Mouse (Mus musculus) heart, embryonic 13.5 days (tissue): ENCODE data around the gene Plb1. TPM values are rescaled to one million over a fixed set of nuclear protein-coding genes. Genes with fewer than 3 reads are reported as not detected.

ENCODE experiments used
- ATAC-seq: fragments of 200-750 bp; cut with Nextera tagmentation; 2 replicates; pipeline ENCODE4 v1.8.0; 2017; ENCODE audit warnings: moderate TSS enrichment; ENCODE audit not compliant: insufficient number of reproducible peaks, low FRiP score, low TSS enrichment; ENCODE audit errors: extremely low read depth
- H3K27ac ChIP-seq: fragments of 300-500 bp; sonication (generic); replicated peaks from 2 replicates; pipeline ENCODE4 v1.5.1; 2015; ENCODE audit warnings: moderate library complexity, mild to moderate bottlenecking, inconsistent platforms
- H3K27me3 ChIP-seq: fragments of 300-500 bp; sonication (generic); replicated peaks from 2 replicates; pipeline ENCODE4 v1.6.1; 2015; ENCODE audit warnings: mild to moderate bottlenecking, inconsistent platforms
- H3K36me3 ChIP-seq: fragments of 300-500 bp; sonication (generic); 2 replicates; pipeline ENCODE4 v1.6.1; 2015; ENCODE audit warnings: mild to moderate bottlenecking, inconsistent platforms
- H3K4me1 ChIP-seq: fragments of 300-500 bp; sonication (generic); 2 replicates; pipeline ENCODE4 v1.6.1; 2015; ENCODE audit warnings: inconsistent platforms
- H3K4me2 ChIP-seq: fragments of 300-500 bp; sonication (generic); 2 replicates; pipeline ENCODE4 v1.6.1; 2015; ENCODE audit warnings: inconsistent platforms, mild to moderate bottlenecking, moderate library complexity
- H3K4me3 ChIP-seq: fragments of 300-500 bp; sonication (generic); 2 replicates; pipeline ENCODE4 v1.5.1; 2015; ENCODE audit warnings: moderate library complexity, mild to moderate bottlenecking, inconsistent platforms
- H3K9ac ChIP-seq: fragments of 300-500 bp; sonication (generic); 2 replicates; pipeline ENCODE4 v1.6.1; 2015; ENCODE audit warnings: inconsistent platforms, mild to moderate bottlenecking, moderate library complexity
- H3K9me3 ChIP-seq: fragments of 300-500 bp; sonication (generic); 2 replicates; pipeline ENCODE4 v1.6.1; 2016; ENCODE audit warnings: inconsistent platforms
- WGBS: fragments of 180-500 bp; shearing (Covaris S2); methylation state at CpG from one replicate; pipeline ENCODE4 v1.1.7; 2015; ENCODE audit warnings: mixed read lengths; 5-methylcytosine and 5-hydroxymethylcytosine counted together
- polyA plus RNA-seq: library from polyadenylated mRNA; unstranded; fragments of >200 nt; fragmentation: Nextera tagmentation; extraction: Ambion mirVana; gene quantifications from 2 replicates; pipeline ENCODE4 v1.2.1, GENCODE M21; 2015

Plb1 gene
- polyA plus RNA-seq, 1 experiment from 2014 or later, result 1.8 TPM

DNA sequence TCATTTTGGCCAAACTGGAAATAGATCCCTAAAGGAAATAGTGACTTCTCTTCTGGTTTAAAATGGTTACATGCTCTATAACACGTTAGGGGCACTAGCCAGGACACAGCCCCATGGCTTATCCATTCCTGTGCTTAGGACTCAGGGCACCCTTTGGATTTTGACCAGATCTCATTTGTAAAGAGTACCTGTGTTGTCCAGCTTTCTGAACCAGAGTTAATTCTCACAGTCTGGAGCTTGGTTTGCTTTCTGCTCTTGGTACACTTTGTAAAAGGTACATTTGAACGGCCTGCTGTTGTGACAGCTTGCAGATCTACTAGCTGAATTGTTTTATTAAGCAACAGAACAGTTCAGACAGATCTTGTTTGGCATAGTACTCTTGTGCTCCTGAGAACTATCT lies 25.8 kb upstream of the Plb1 start:
- H3K27ac ChIP-seq, result no peak overlapping the region
- no peaks in the 10 kb centered on the region for H3K9me3 ChIP-seq
- H3K4me3 ChIP-seq, result no peak overlapping the region
- no peak overlapping the region for H3K9ac ChIP-seq
- 55% methylated on average over 2 of the region's 2 CpGs for WGBS
- no peak overlapping the region for H3K4me2 ChIP-seq
- H3K27me3 ChIP-seq, result no peaks in the 10 kb centered on the region
- no peaks in the 10 kb centered on the region for H3K36me3 ChIP-seq
- no peaks in the 10 kb centered on the region for H3K4me1 ChIP-seq
- ATAC-seq, result no peak

DNA sequence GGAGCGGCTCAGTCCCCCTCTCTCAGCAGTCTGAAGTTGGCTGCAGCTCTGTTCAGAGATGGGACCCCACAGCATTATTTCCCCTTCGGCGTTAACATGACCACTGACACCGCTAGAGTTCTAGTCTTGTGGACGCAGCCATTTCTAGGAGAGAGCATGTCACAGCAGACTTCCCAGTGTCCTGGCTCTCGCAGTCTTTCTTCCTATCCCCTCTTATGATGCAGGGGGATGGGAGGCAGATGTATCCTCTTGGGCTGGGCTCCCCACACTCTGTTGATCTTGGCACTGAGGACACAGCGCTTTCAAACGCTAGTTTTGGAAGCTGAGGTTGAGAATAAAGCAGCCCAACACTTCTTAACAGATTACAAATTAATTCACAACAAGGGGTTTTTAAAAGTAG lies 24.0 kb upstream of the Plb1 start:
- Histone ChIP-seq H3K36me3 (no peaks in the 10 kb centered on the region), H3K9ac (no peak overlapping the region), H3K4me2 (no peak overlapping the region), H3K27me3 (no peaks in the 10 kb centered on the region), H3K9me3 (no peaks in the 10 kb centered on the region), H3K4me3 (no peak overlapping the region), H3K4me1 (no peaks in the 10 kb centered on the region), H3K27ac (no peak overlapping the region)
- ATAC-seq, result no peak
- 64% methylated on average over 8 of the region's 8 CpGs for WGBS

DNA sequence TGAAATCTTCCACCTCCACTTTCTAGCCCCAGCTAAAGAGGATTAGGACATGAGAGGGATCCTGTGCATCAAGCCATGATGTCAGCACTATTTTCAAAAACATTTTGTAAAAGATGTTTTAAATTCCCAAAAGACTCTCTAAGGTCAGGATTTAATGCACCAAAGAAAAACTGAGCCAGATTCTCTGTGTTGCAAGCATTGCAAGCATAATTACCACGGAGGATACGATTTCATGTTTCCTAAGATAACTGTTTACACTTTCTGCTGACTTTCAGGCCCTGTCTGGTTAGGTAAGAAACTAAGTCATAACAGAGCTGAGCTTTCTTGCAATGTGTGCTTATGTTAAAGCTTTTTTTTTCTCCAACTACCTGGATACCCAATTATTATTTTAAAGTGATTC lies 21.5 kb upstream of the Plb1 start:
- no peak overlapping the region for H3K9ac ChIP-seq
- ATAC-seq, result no peak
- H3K27me3 ChIP-seq, result no peaks in the 10 kb centered on the region
- 62% methylated on average over 2 of the region's 2 CpGs for WGBS
- peaks cover under 1% of the 10 kb centered on the region; the same call in 1 of the 2 replicates for H3K4me1 ChIP-seq
- H3K4me2 ChIP-seq, result no peak overlapping the region
- H3K36me3 ChIP-seq, result no peaks in the 10 kb centered on the region
- H3K4me3 ChIP-seq, result no peak overlapping the region
- no peak overlapping the region for H3K27ac ChIP-seq
- H3K9me3 ChIP-seq, result no peaks in the 10 kb centered on the region

DNA sequence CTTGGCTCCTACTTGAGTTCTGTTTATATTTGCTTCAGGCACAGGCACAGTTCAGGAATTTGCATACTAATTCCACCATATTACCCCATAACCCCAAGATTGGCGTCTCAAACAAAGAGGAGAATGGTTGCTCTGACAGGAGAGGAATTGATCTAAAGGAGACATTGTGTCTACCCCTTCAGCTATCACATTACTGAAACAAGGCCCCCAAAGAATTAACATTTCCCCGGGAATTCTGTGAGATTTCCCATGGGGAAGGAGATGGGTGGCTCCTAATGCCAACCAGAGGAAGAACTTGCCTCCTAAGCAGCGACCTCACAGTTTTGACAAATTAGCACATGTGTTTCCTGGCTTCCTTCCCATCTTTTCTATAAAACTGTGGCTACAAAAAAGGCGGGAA lies 18.8 kb upstream of the Plb1 start:
- Histone ChIP-seq H3K36me3 (no peaks in the 10 kb centered on the region), H3K4me1 (peaks cover 10% of the 10 kb centered on the region; the same call in 1 of the 2 replicates), H3K27me3 (no peaks in the 10 kb centered on the region; the same call in 1 of the 2 replicates), H3K9ac (no peak overlapping the region), H3K4me3 (no peak overlapping the region), H3K4me2 (no peak overlapping the region), H3K9me3 (no peaks in the 10 kb centered on the region), H3K27ac (no peak overlapping the region)
- WGBS, result 69% methylated on average over 4 of the region's 4 CpGs
- no peak for ATAC-seq

DNA sequence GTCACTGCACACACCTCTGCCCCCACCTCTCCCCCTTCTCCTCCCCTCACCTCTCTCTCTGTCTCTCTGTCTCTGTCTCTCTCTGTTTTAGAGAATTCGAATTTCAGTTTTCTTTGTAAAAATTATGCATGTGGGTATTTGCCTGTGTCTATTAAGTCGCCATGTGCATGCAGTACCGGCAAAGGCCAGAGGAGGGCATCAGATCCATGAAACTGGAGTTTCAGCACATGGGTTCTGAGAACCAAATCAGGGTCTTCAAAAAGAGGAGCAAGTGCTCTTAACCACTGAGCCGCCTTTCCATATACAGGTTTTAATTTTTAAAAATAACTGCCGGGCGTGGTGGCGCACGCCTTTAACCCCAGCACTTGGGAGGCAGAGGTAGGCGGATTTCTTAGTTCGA lies 17.0 kb upstream of the Plb1 start:
- H3K4me2 ChIP-seq, result no peak overlapping the region
- 70% methylated on average over 10 of the region's 10 CpGs for WGBS
- no peak overlapping the region for H3K27ac ChIP-seq
- peaks cover 10% of the 10 kb centered on the region; the same call in 1 of the 2 replicates for H3K4me1 ChIP-seq
- H3K9ac ChIP-seq, result no peak overlapping the region
- H3K4me3 ChIP-seq, result no peak overlapping the region
- H3K27me3 ChIP-seq, result no peaks in the 10 kb centered on the region; the same call in 1 of the 2 replicates
- no peak for ATAC-seq
- H3K9me3 ChIP-seq, result no peaks in the 10 kb centered on the region
- no peaks in the 10 kb centered on the region for H3K36me3 ChIP-seq

GRCm38 (mm10) chr5:32216465-32216864 lies 16.0 kb upstream of the Plb1 start:
- ATAC-seq, result no peak
- H3K4me2 ChIP-seq, result no peak overlapping the region
- H3K27ac ChIP-seq, result no peak overlapping the region
- H3K4me3 ChIP-seq, result no peak overlapping the region
- 20% methylated on average over 4 of the region's 4 CpGs for WGBS
- H3K4me1 ChIP-seq, result peaks cover 10% of the 10 kb centered on the region; the same call in 1 of the 2 replicates
- no peaks in the 10 kb centered on the region; the same call in 1 of the 2 replicates for H3K27me3 ChIP-seq
- no peaks in the 10 kb centered on the region for H3K9me3 ChIP-seq
- no peaks in the 10 kb centered on the region for H3K36me3 ChIP-seq
- H3K9ac ChIP-seq, result no peak overlapping the region

DNA sequence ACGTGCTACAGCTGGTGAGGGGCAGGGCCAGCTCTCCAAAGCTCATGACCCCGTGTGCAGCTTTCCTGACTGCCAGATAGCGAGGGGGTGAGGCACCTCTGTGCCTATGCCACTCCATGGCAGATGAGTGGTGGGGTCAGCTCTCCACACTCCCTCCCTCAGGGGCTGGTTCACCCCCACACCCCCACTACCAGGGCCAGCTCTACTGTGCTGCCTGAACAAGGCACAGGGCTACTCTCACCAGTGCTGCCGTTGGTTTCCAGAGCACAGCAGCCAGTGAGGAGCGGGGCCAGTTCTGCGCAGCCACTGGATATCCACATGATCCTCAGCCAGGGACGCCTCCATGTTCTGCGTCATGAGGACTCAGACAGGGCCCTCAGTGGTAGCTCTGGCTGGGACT lies 15.0 kb upstream of the Plb1 start:
- H3K36me3 ChIP-seq, result no peaks in the 10 kb centered on the region
- WGBS, result 64% methylated on average over 8 of the region's 8 CpGs
- no peaks in the 10 kb centered on the region for H3K9me3 ChIP-seq
- H3K4me1 ChIP-seq, result peaks cover 10% of the 10 kb centered on the region; the same call in 1 of the 2 replicates
- no peak overlapping the region for H3K4me2 ChIP-seq
- no peak overlapping the region for H3K9ac ChIP-seq
- H3K27me3 ChIP-seq, result no peaks in the 10 kb centered on the region; the same call in 1 of the 2 replicates
- H3K4me3 ChIP-seq, result no peak overlapping the region
- ATAC-seq, result no peak
- H3K27ac ChIP-seq, result no peak overlapping the region

- no peaks in the 10 kb centered on the region for H3K36me3 ChIP-seq
- WGBS, result 40% methylated on average over 4 of the region's 4 CpGs
- no peaks in the 10 kb centered on the region for H3K4me1 ChIP-seq
- no peak overlapping the region for H3K27ac ChIP-seq
- H3K27me3 ChIP-seq, result no peaks in the 10 kb centered on the region
- no peak overlapping the region for H3K4me2 ChIP-seq
- ATAC-seq, result no peak
- H3K9me3 ChIP-seq, result no peaks in the 10 kb centered on the region
- H3K9ac ChIP-seq, result no peak overlapping the region
- H3K4me3 ChIP-seq, result no peak overlapping the region
These were observed 2.1 kb upstream of the Plb1 start for GRCm38 (mm10) chr5:32230372-32230771.

- no peak for ATAC-seq
- Histone ChIP-seq H3K36me3 (no peaks in the 10 kb centered on the region), H3K4me2 (no peak overlapping the region), H3K27me3 (no peaks in the 10 kb centered on the region), H3K4me3 (no peak overlapping the region), H3K4me1 (no peaks in the 10 kb centered on the region), H3K27ac (no peak overlapping the region), H3K9me3 (no peaks in the 10 kb centered on the region), H3K9ac (no peak overlapping the region)
- WGBS, result 76% methylated on average over 2 of the region's 2 CpGs
These were observed 6.8 kb downstream of the Plb1 start for GRCm38 (mm10) chr5:32239337-32239736.

- Histone ChIP-seq H3K4me2 (no peak overlapping the region), H3K4me3 (no peak overlapping the region), H3K9me3 (no peaks in the 10 kb centered on the region), H3K27ac (no peak overlapping the region), H3K27me3 (no peaks in the 10 kb centered on the region), H3K9ac (no peak overlapping the region), H3K36me3 (no peaks in the 10 kb centered on the region), H3K4me1 (no peaks in the 10 kb centered on the region)
- WGBS, result 43% methylated on average over 2 of the region's 2 CpGs
- no peak for ATAC-seq
These were observed 8.2 kb downstream of the Plb1 start for GRCm38 (mm10) chr5:32240741-32241140.

- 0 out of 2 replicates have a peak, but pooled peaks cover 3% of the 10 kb centered on the region for H3K9me3 ChIP-seq
- H3K4me3 ChIP-seq, result no peak overlapping the region
- H3K4me2 ChIP-seq, result no peak overlapping the region
- 79% methylated on average over 7 of the region's 7 CpGs for WGBS
- no peak overlapping the region for H3K27ac ChIP-seq
- H3K36me3 ChIP-seq, result no peaks in the 10 kb centered on the region
- H3K27me3 ChIP-seq, result no peaks in the 10 kb centered on the region
- no peaks in the 10 kb centered on the region for H3K4me1 ChIP-seq
- H3K9ac ChIP-seq, result no peak overlapping the region
- no peak for ATAC-seq
These were observed 10.9 kb downstream of the Plb1 start for GRCm38 (mm10) chr5:32243286-32243885.

DNA sequence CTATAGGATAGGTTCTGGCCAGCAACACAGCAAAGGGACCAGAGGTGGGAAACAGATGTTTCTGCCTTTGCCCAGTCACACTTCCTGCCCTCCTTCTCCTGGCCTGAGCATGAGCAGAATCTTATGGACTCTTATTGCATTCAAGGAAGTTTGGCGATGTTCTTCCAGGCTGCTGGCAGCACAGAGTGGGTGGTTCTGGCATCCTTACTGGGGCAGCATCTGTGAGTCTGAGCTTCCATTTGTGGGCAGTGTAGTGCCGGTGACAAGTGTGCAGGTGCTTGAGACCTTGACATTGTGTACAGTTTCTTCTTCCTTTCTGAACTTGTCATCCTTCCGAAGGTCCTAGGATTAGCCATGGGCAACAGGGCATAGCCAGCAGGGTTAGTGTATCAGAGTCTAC lies 12.9 kb downstream of the Plb1 start:
- Histone ChIP-seq H3K4me3 (no peak overlapping the region), H3K9ac (no peak overlapping the region), H3K27ac (no peak overlapping the region), H3K4me1 (no peaks in the 10 kb centered on the region), H3K4me2 (no peak overlapping the region), H3K9me3 (0 out of 2 replicates have a peak, but pooled peaks cover 3% of the 10 kb centered on the region), H3K27me3 (no peaks in the 10 kb centered on the region), H3K36me3 (no peaks in the 10 kb centered on the region)
- WGBS, result 74% methylated on average over 3 of the region's 3 CpGs
- ATAC-seq, result no peak
